Comparison of ENCODE assay signal across 12 mouse cellular contexts in the genomic region with DNA sequence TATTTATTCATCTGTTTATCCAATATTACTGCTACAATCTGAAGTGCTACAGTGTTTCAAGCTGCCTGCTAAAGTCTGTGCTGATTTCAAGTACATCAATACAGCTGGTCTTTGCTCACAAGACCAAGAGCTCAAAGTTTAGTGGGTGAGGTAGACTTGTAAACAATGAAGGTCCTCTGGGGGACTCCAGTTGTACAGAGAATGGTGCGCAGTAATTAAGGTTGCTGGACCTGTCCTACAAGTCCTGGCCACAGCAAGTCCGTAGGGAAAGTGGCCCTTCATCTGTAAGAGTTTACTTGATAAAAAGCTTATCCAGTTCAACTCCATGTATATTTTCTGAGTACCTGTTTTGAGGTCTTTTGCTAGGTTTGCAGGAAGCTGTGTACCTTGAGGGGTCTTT. TPM values are rescaled to one million over a fixed set of nuclear protein-coding genes. Genes with fewer than 3 reads are reported as not detected.
DNase-seq lines count a peak whose midpoint lies in the region; ATAC-seq lines count a peak whose summit lies in the region.
"Had no signal": no experiment of that assay in that cellular context is flagged by ENCODE, and none has a peak within 500 bp of the region (broad histone marks: within the 10 kb centered on the region; RNA-seq: fewer than 3 reads in every experiment).

No protein-coding gene starts in this region.

- peak overlapping the region; percentile 12; the same call in 1 of the 2 replicates for H3K4me2 ChIP-seq in forebrain, embryonic 11.5 days (ENCODE audit: low read depth, low read length, severe bottlenecking)
- no peak overlapping the region for H3K4me2 ChIP-seq in forebrain, embryonic 14.5 days (ENCODE audit: low read length)
- H3K4me2 ChIP-seq in intestine, embryonic 14.5 days (ENCODE audit: low read length) = peak overlapping the region; percentile 96
- H3K4me2 ChIP-seq in midbrain, embryonic 15.5 days = peak overlapping the region; percentile 85

- ATAC-seq in forebrain, embryonic 11.5 days (replicated peaks; ENCODE audit: low FRiP score) = no peak
- no peak for ATAC-seq in forebrain, embryonic 14.5 days
- no peak; the same call in 1 of the 2 replicates for ATAC-seq in intestine, embryonic 14.5 days (replicated peaks; ENCODE audit: low FRiP score, low TSS enrichment, low read depth)
- no peak for ATAC-seq in midbrain, embryonic 15.5 days (replicated peaks)

- no peak overlapping the region for H3K4me3 ChIP-seq in forebrain, embryonic 11.5 days (ENCODE audit: low read depth, low read length)
- no peak overlapping the region for H3K4me3 ChIP-seq in forebrain, embryonic 14.5 days (ENCODE audit: low read depth, low read length)
- H3K4me3 ChIP-seq in embryonic facial prominence, embryonic 10.5 days = peak overlapping the region; percentile 94
- H3K4me3 ChIP-seq in intestine, embryonic 14.5 days (ENCODE audit: low read depth, low read length) = peak overlapping the region; percentile 79
- peak overlapping the region; percentile 78; the same call in 1 of the 2 replicates for H3K4me3 ChIP-seq in midbrain, embryonic 15.5 days

- no peak for DNase-seq in forebrain, embryonic 11.5 days (ENCODE audit: low spot score)
- no peak for DNase-seq in forebrain, embryonic 14.5 days (ENCODE audit: low spot score)
- DNase-seq in embryonic facial prominence, embryonic 10.5 days (ENCODE audit: low spot score) = no peak
- DNase-seq in intestine, embryonic 14.5 days (ENCODE audit: low spot score) = no peak
- DNase-seq in cerebellum, adult 11 months = no peak
- no peak for DNase-seq in spleen, adult 18-20 months
- DNase-seq in heart, adult 11 months = no peak
- DNase-seq: embryo, embryonic 11 days; heart, postnatal 36 days; layer of hippocampus, adult 9-11 months had no signal

- 38% methylated on average over 2 of the region's 2 CpGs for WGBS in forebrain, embryonic 11.5 days
- 48% methylated on average over 2 of the region's 2 CpGs for WGBS in forebrain, embryonic 14.5 days
- WGBS in embryonic facial prominence, embryonic 10.5 days = 44% methylated on average over 2 of the region's 2 CpGs
- 44% methylated on average over 2 of the region's 2 CpGs for WGBS in intestine, embryonic 14.5 days
- WGBS in midbrain, embryonic 15.5 days = 45% methylated on average over 2 of the region's 2 CpGs

- no peak overlapping the region for H3K27ac ChIP-seq in forebrain, embryonic 11.5 days (ENCODE audit: low read depth, low read length)
- no peak overlapping the region for H3K27ac ChIP-seq in forebrain, embryonic 14.5 days (ENCODE audit: low read depth, low read length)
- no peak overlapping the region for H3K27ac ChIP-seq in embryonic facial prominence, embryonic 10.5 days (replicated peaks)
- H3K27ac ChIP-seq in intestine, embryonic 14.5 days (ENCODE audit: low read depth) = no peak overlapping the region; the same call in 1 of the 2 replicates
- H3K27ac ChIP-seq in midbrain, embryonic 15.5 days = no peak overlapping the region
- H3K27ac ChIP-seq: liver, embryonic 14.5 days had no signal

- no peak overlapping the region for H3K9ac ChIP-seq in forebrain, embryonic 11.5 days (ENCODE audit: low read length)
- H3K9ac ChIP-seq in forebrain, embryonic 14.5 days (ENCODE audit: low read length) = no peak overlapping the region
- no peak overlapping the region for H3K9ac ChIP-seq in intestine, embryonic 14.5 days (ENCODE audit: low read length)
- H3K9ac ChIP-seq in midbrain, embryonic 15.5 days = no peak overlapping the region
- H3K9ac ChIP-seq: liver, embryonic 14.5 days had no signal

- no peaks in the 10 kb centered on the region for H3K9me3 ChIP-seq in forebrain, embryonic 11.5 days (ENCODE audit: control insufficient read depth, low read length)
- no peaks in the 10 kb centered on the region for H3K9me3 ChIP-seq in forebrain, embryonic 14.5 days (replicated peaks; ENCODE audit: control insufficient read depth, low read length)
- H3K9me3 ChIP-seq in embryonic facial prominence, embryonic 10.5 days = no peaks in the 10 kb centered on the region
- no peaks in the 10 kb centered on the region for H3K9me3 ChIP-seq in intestine, embryonic 14.5 days (ENCODE audit: control insufficient read depth, low read length)
- H3K9me3 ChIP-seq in midbrain, embryonic 15.5 days = no peaks in the 10 kb centered on the region

- H3K27me3 ChIP-seq in forebrain, embryonic 11.5 days (ENCODE audit: control insufficient read depth, insufficient read depth, low read length) = no peaks in the 10 kb centered on the region
- 0 out of 2 replicates have a peak, but pooled peaks cover 3% of the 10 kb centered on the region for H3K27me3 ChIP-seq in forebrain, embryonic 14.5 days (replicated peaks; ENCODE audit: control insufficient read depth, insufficient read depth, low read length)
- H3K27me3 ChIP-seq in embryonic facial prominence, embryonic 10.5 days (replicated peaks; ENCODE audit: low read depth, poor library complexity, severe bottlenecking) = peaks cover 36% of the 10 kb centered on the region
- H3K27me3 ChIP-seq in intestine, embryonic 14.5 days (replicated peaks; ENCODE audit: control insufficient read depth, insufficient read depth, low read length) = peaks cover 15% of the 10 kb centered on the region
- no peaks in the 10 kb centered on the region for H3K27me3 ChIP-seq in midbrain, embryonic 15.5 days (replicated peaks)

- no peaks in the 10 kb centered on the region for H3K36me3 ChIP-seq in forebrain, embryonic 11.5 days (ENCODE audit: control insufficient read depth, insufficient read depth, low read length)
- H3K36me3 ChIP-seq in forebrain, embryonic 14.5 days (ENCODE audit: control insufficient read depth, insufficient read depth, low read length) = no peaks in the 10 kb centered on the region
- H3K36me3 ChIP-seq in embryonic facial prominence, embryonic 10.5 days (replicated peaks) = no peaks in the 10 kb centered on the region
- H3K36me3 ChIP-seq in intestine, embryonic 14.5 days (ENCODE audit: control insufficient read depth, insufficient read depth, low read length) = no peaks in the 10 kb centered on the region
- H3K36me3 ChIP-seq in midbrain, embryonic 15.5 days (replicated peaks) = no peaks in the 10 kb centered on the region

- 0 out of 2 replicates have a peak, but pooled peaks cover 2% of the 10 kb centered on the region for H3K4me1 ChIP-seq in forebrain, embryonic 11.5 days (replicated peaks; ENCODE audit: control insufficient read depth, insufficient read depth, low read length)
- peaks cover 4% of the 10 kb centered on the region; the same call in 1 of the 2 replicates for H3K4me1 ChIP-seq in forebrain, embryonic 14.5 days (ENCODE audit: control insufficient read depth, insufficient read depth, low read length)
- H3K4me1 ChIP-seq in embryonic facial prominence, embryonic 10.5 days = peaks cover 17% of the 10 kb centered on the region
- H3K4me1 ChIP-seq in intestine, embryonic 14.5 days (replicated peaks; ENCODE audit: control insufficient read depth, insufficient read depth, low read length) = 0 out of 2 replicates have a peak, but pooled peaks cover 3% of the 10 kb centered on the region
- H3K4me1 ChIP-seq in midbrain, embryonic 15.5 days = peaks cover 19% of the 10 kb centered on the region

RNA-seq across cellular contexts. Expression of gene Pak1, which starts 1.9 kb away (rescaled TPM):
- 72.2 and 87.2 TPM in 2 replicates for polyA plus RNA-seq in forebrain, embryonic 11.5 days (2014; fragmentation: Nextera tagmentation; extraction: Ambion mirVana)
- polyA plus RNA-seq in forebrain, embryonic 14.5 days (2014; fragmentation: Nextera tagmentation; extraction: Ambion mirVana) = 131 and 140 TPM in 2 replicates
- 43.6 and 44.2 TPM in 2 replicates for polyA plus RNA-seq in embryonic facial prominence, embryonic 10.5 days (2016; fragmentation: Nextera tagmentation; extraction: Ambion mirVana)
- 39.3 and 42.8 TPM in 2 replicates for polyA plus RNA-seq in intestine, embryonic 14.5 days (2014; fragmentation: Nextera tagmentation; extraction: Ambion mirVana)
- polyA plus RNA-seq in midbrain, embryonic 15.5 days (2015; fragmentation: Nextera tagmentation; extraction: Ambion mirVana) = 147 and 156 TPM in 2 replicates

RNA-seq across cellular contexts. Expression of gene Aqp11, which starts 52.2 kb away (rescaled TPM):
- polyA plus RNA-seq in forebrain, embryonic 11.5 days (2014; fragmentation: Nextera tagmentation; extraction: Ambion mirVana) = 4.6 and 4.8 TPM in 2 replicates
- polyA plus RNA-seq in forebrain, embryonic 14.5 days (2014; fragmentation: Nextera tagmentation; extraction: Ambion mirVana) = 9.3 and 12.8 TPM in 2 replicates
- polyA plus RNA-seq in embryonic facial prominence, embryonic 10.5 days (2016; fragmentation: Nextera tagmentation; extraction: Ambion mirVana) = 3.2 and 4.0 TPM in 2 replicates
- 19.7 and 26.3 TPM in 2 replicates for polyA plus RNA-seq in intestine, embryonic 14.5 days (2014; fragmentation: Nextera tagmentation; extraction: Ambion mirVana)
- 15.9 and 18.0 TPM in 2 replicates for polyA plus RNA-seq in midbrain, embryonic 15.5 days (2015; fragmentation: Nextera tagmentation; extraction: Ambion mirVana)

Comparison
In these comparisons a context has a peak if more than half of its experiments do, and no peak if none do; other contexts are left out.
1. H3K4me3 ChIP-seq: peak in embryonic facial prominence, embryonic 10.5 days (single experiment), intestine, embryonic 14.5 days (single experiment) and midbrain, embryonic 15.5 days (single experiment); none in forebrain, embryonic 11.5 days (single experiment) and forebrain, embryonic 14.5 days (single experiment).